Mouse (Mus musculus) lung, embryonic 16.5 days (tissue): ENCODE data around the gene Rgs6. TPM values are rescaled to one million over a fixed set of nuclear protein-coding genes. Genes with fewer than 3 reads are reported as not detected.

Experiments
- ATAC-seq: fragments of 200-750 bp; cut with Nextera tagmentation; 2 replicates; pipeline ENCODE4 v1.8.0; 2017; ENCODE audit warnings: low read depth, mild to moderate bottlenecking, moderate library complexity
- H3K27ac ChIP-seq: fragments of 300-500 bp; sonication (generic); 2 replicates; pipeline ENCODE4 v1.5.1; 2014; ENCODE audit warnings: mild to moderate bottlenecking, control low read depth, low read length
- H3K27me3 ChIP-seq: fragments of 300-500 bp; sonication (generic); 2 replicates; pipeline ENCODE4 v1.6.1; 2014; ENCODE audit warnings: low read depth, low read length, mixed read lengths; ENCODE audit not compliant: control insufficient read depth, insufficient read depth
- H3K36me3 ChIP-seq: fragments of 300-500 bp; sonication (generic); 2 replicates; pipeline ENCODE4 v1.6.1; 2014; ENCODE audit warnings: low read length; ENCODE audit not compliant: control insufficient read depth, insufficient read depth
- H3K4me1 ChIP-seq: fragments of 300-500 bp; sonication (generic); replicated peaks from 2 replicates; pipeline ENCODE4 v1.6.1; 2014; ENCODE audit warnings: low read length, mixed read lengths; ENCODE audit not compliant: control insufficient read depth, insufficient read depth
- H3K4me2 ChIP-seq: fragments of 300-500 bp; sonication (generic); 2 replicates; pipeline ENCODE4 v1.6.1; 2014; ENCODE audit warnings: low read depth, low read length, control low read depth
- H3K4me3 ChIP-seq: fragments of 300-500 bp; sonication (generic); 2 replicates; pipeline ENCODE4 v1.5.1; 2014; ENCODE audit warnings: mild to moderate bottlenecking, low read length, control low read depth
- H3K9ac ChIP-seq: fragments of 300-500 bp; sonication (generic); 2 replicates; pipeline ENCODE4 v1.6.1; 2014; ENCODE audit warnings: low read length, control low read depth
- H3K9me3 ChIP-seq: fragments of 300-500 bp; sonication (generic); 2 replicates; pipeline ENCODE4 v1.6.1; 2016; ENCODE audit warnings: low read length; ENCODE audit not compliant: control insufficient read depth
- WGBS: fragments of 180-500 bp; shearing (Covaris S2); extraction: QIAGEN DNeasy Blood & Tissue Kit; methylation state at CpG from one replicate; pipeline ENCODE4 v1.1.7; 2014; 5-methylcytosine and 5-hydroxymethylcytosine counted together
- polyA plus RNA-seq: library from polyadenylated mRNA; unstranded; fragments of >200 nt; fragmentation: Nextera tagmentation; extraction: Ambion mirVana; gene quantifications from 2 replicates; pipeline ENCODE4 v1.2.1, GENCODE M21; 2015

Gene Rgs6
- polyA plus RNA-seq, 1 experiment from 2014 or later: 3.0 TPM

DNA sequence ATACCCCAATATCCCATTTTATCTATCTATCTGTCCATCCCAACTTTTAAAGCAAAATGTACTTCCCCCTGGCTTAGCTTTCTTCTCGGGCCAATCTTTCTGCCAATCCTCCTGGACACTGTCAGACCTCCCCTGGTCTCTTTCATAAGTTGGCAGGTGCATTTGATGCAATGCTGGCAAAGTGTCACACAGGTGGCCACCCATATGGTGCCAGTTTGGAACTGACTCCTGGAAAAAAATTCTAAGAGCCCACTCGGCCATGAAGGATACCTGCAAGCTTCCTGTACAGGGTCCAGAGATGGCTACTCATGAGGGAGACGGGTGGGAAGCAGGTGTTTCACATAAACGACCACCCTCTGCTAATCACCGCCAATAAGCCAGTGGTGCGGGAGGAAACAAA, 592.5 kb downstream of the Rgs6 start:
- ATAC-seq: no peak
- 61% methylated on average over 6 of the region's 6 CpGs for WGBS
- no peak overlapping the region for H3K4me2 ChIP-seq
- H3K9ac ChIP-seq: no peak overlapping the region
- H3K27me3 ChIP-seq: no peaks in the 10 kb centered on the region
- no peaks in the 10 kb centered on the region for H3K36me3 ChIP-seq
- no peaks in the 10 kb centered on the region for H3K4me1 ChIP-seq
- H3K4me3 ChIP-seq: no peak overlapping the region
- H3K27ac ChIP-seq: no peak overlapping the region
- H3K9me3 ChIP-seq: no peaks in the 10 kb centered on the region

DNA sequence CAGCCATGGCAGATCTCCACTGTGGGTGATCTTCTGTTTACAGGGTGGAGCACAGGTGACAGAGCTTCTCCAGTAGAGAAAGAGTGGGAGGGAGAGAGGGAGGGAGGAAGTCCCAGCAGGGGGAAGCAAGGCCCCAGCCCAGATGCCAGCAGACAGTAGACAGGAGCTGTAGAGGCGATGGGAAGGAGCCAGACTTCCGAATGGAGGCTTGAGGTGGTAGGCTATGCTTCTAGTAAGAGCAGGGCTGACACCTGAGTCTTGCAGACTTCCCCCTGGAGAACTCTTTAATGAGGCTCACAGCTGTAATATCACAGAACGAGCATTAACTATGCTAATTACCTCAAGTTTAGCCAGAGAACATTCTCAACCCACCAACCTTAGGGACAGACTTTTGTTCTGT, 613.6 kb downstream of the Rgs6 start:
- H3K9me3 ChIP-seq: no peaks in the 10 kb centered on the region
- WGBS: 25% methylated on average over 3 of the region's 3 CpGs
- no peak overlapping the region for H3K4me3 ChIP-seq
- H3K36me3 ChIP-seq: no peaks in the 10 kb centered on the region
- H3K4me2 ChIP-seq: no peak overlapping the region
- H3K9ac ChIP-seq: no peak overlapping the region
- no peak overlapping the region for H3K27ac ChIP-seq
- ATAC-seq: no peak
- no peaks in the 10 kb centered on the region for H3K4me1 ChIP-seq
- H3K27me3 ChIP-seq: no peaks in the 10 kb centered on the region; the same call in 1 of the 2 replicates

DNA sequence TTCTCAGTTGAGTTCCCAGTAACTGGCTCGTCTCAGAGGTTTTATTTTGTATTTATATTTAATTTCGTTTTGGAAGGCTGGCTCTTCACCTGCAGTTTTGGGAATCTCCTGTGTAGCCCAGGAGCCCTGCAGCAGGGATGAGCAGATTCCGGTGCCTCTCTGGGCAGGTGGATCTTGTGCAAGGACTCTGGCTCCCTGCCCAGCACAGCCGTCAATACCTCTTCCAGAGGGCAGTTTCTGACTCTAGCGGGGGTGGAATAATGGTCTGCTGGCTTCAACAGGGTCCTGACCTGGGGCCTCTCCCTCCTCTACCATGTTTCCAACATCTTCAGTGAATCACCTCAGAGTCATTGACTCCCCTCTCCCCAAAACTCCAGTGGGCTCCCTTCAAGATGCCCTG, 616.3 kb downstream of the Rgs6 start:
- Histone ChIP-seq H3K27me3 (no peaks in the 10 kb centered on the region; the same call in 1 of the 2 replicates), H3K4me3 (no peak overlapping the region), H3K36me3 (no peaks in the 10 kb centered on the region), H3K9ac (no peak overlapping the region), H3K4me2 (no peak overlapping the region), H3K9me3 (no peaks in the 10 kb centered on the region), H3K4me1 (no peaks in the 10 kb centered on the region), H3K27ac (no peak overlapping the region)
- 67% methylated on average over 5 of the region's 5 CpGs for WGBS
- ATAC-seq: no peak

- H3K9me3 ChIP-seq: no peaks in the 10 kb centered on the region
- no peak overlapping the region for H3K4me3 ChIP-seq
- no peak overlapping the region for H3K27ac ChIP-seq
- 54% methylated on average over 6 of the region's 6 CpGs for WGBS
- no peaks in the 10 kb centered on the region; the same call in 1 of the 2 replicates for H3K27me3 ChIP-seq
- H3K4me2 ChIP-seq: no peak overlapping the region
- no peak overlapping the region for H3K9ac ChIP-seq
- no peaks in the 10 kb centered on the region for H3K36me3 ChIP-seq
- no peaks in the 10 kb centered on the region for H3K4me1 ChIP-seq
- ATAC-seq: no peak
Measured at GRCm38 (mm10) chr12:83206866-83207265, 618.8 kb downstream of the Rgs6 start.

- no peaks in the 10 kb centered on the region; the same call in 1 of the 2 replicates for H3K27me3 ChIP-seq
- H3K36me3 ChIP-seq: no peaks in the 10 kb centered on the region
- no peak for ATAC-seq
- no peak overlapping the region for H3K9ac ChIP-seq
- no peaks in the 10 kb centered on the region for H3K9me3 ChIP-seq
- no peaks in the 10 kb centered on the region for H3K4me1 ChIP-seq
- no peak overlapping the region for H3K4me2 ChIP-seq
- 57% methylated on average over 5 of the region's 5 CpGs for WGBS
- no peak overlapping the region for H3K4me3 ChIP-seq
- no peak overlapping the region for H3K27ac ChIP-seq
Measured at GRCm38 (mm10) chr12:83207481-83207880, 619.4 kb downstream of the Rgs6 start.

GRCm38 (mm10) chr12:83208011-83208410, 619.9 kb downstream of the Rgs6 start:
- H3K4me1 ChIP-seq: no peaks in the 10 kb centered on the region
- no peaks in the 10 kb centered on the region; the same call in 1 of the 2 replicates for H3K27me3 ChIP-seq
- H3K27ac ChIP-seq: no peak overlapping the region
- ATAC-seq: no peak
- H3K36me3 ChIP-seq: no peaks in the 10 kb centered on the region
- H3K4me3 ChIP-seq: no peak overlapping the region
- H3K4me2 ChIP-seq: no peak overlapping the region
- WGBS: 65% methylated on average over 8 of the region's 8 CpGs
- H3K9me3 ChIP-seq: no peaks in the 10 kb centered on the region
- no peak overlapping the region for H3K9ac ChIP-seq

DNA sequence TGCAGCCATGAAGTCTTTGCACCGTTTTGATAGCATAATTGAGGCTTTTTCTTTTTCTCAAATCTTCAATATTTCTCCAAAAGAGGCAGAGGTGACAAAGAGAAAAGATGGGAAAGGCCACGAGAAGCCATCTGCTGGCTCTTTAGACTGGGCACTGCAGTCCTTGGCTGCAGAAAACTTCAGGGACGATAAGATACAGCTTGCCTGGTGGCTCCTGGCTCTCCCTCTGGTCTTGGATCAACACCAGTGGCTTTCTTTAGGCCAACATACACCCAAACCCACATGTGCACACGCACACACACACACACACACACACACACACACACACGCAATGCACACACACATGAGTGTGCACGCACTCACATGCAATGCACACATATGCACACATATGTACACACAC, 620.7 kb downstream of the Rgs6 start:
- 0 out of 2 replicates have a peak, but pooled peaks cover under 1% of the 10 kb centered on the region for H3K4me1 ChIP-seq
- 66% methylated on average over 6 of the region's 6 CpGs for WGBS

DNA sequence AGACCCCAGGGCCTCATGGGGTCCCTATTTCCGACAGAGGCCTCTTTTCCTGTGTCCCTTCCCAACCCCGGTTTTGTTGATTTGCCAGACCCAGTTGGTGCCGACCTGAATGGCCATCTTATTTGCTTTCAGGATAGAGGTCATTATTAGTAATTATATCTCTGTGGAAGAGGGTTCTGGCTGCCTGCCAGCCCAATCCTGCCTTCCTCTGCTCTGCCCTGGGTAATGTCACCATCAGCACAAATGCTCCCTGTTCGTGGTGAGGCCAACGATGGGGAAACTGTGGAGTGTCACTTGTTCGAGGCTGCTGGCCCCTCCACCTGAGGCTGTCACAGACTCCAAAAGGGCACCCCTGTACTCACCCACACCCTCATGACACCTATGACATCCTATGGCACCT, 621.4 kb downstream of the Rgs6 start:
- Histone ChIP-seq H3K36me3 (no peaks in the 10 kb centered on the region), H3K4me2 (no peak overlapping the region), H3K9me3 (no peaks in the 10 kb centered on the region), H3K9ac (no peak overlapping the region), H3K27me3 (no peaks in the 10 kb centered on the region; the same call in 1 of the 2 replicates), H3K4me1 (0 out of 2 replicates have a peak, but pooled peaks cover 2% of the 10 kb centered on the region), H3K4me3 (no peak overlapping the region), H3K27ac (no peak overlapping the region)
- 19% methylated on average over 6 of the region's 6 CpGs for WGBS
- no peak for ATAC-seq

More for the DNA sequence above, 620.7 kb downstream of the Rgs6 start:
- no peak overlapping the region for H3K4me3 ChIP-seq
- no peak overlapping the region for H3K27ac ChIP-seq
- H3K9me3 ChIP-seq: no peaks in the 10 kb centered on the region
- H3K27me3 ChIP-seq: no peaks in the 10 kb centered on the region; the same call in 1 of the 2 replicates
- H3K4me2 ChIP-seq: no peak overlapping the region
- no peak for ATAC-seq
- H3K36me3 ChIP-seq: no peaks in the 10 kb centered on the region
- no peak overlapping the region for H3K9ac ChIP-seq

DNA sequence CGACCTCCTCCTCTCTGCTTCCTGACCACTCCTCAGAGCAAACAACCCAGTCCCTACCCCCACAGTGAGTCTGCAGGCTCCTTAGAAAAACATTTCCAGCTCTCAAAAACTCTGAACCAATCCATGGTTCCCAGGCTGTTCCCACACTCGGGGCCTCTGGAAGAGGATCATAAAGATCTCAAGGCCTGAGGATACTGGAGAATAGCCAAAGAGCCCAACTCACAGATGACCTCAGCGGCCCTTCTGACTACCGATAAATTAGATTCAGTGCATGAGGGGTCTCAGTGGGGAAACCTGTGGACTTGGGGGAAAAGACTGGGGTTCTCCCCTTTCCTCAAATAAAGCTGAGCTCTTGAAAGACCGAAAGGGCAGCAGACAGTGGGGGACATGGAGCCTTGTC, 622.2 kb downstream of the Rgs6 start:
- no peaks in the 10 kb centered on the region for H3K9me3 ChIP-seq
- H3K4me2 ChIP-seq: no peak overlapping the region
- 45% methylated on average over 5 of the region's 5 CpGs for WGBS
- H3K4me1 ChIP-seq: 0 out of 2 replicates have a peak, but pooled peaks cover 2% of the 10 kb centered on the region
- no peak overlapping the region for H3K27ac ChIP-seq
- H3K36me3 ChIP-seq: no peaks in the 10 kb centered on the region
- H3K9ac ChIP-seq: no peak overlapping the region
- no peak overlapping the region for H3K4me3 ChIP-seq
- H3K27me3 ChIP-seq: no peaks in the 10 kb centered on the region; the same call in 1 of the 2 replicates
- ATAC-seq: no peak

- Histone ChIP-seq H3K4me2 (no peak overlapping the region), H3K4me1 (0 out of 2 replicates have a peak, but pooled peaks cover 2% of the 10 kb centered on the region), H3K9ac (no peak overlapping the region), H3K27ac (no peak overlapping the region), H3K9me3 (no peaks in the 10 kb centered on the region), H3K27me3 (no peaks in the 10 kb centered on the region; the same call in 1 of the 2 replicates), H3K4me3 (no peak overlapping the region), H3K36me3 (no peaks in the 10 kb centered on the region)
- 69% methylated on average over 3 of the region's 3 CpGs for WGBS
- ATAC-seq: no peak
Measured at GRCm38 (mm10) chr12:83210735-83211134, 622.6 kb downstream of the Rgs6 start.
